Mouse (Mus musculus): Measurements from ENCODE around the gene Mphosph8. TPM values are rescaled to one million over a fixed set of nuclear protein-coding genes. Genes with fewer than 3 reads are reported as not detected.
A peak's percentile ranks its signal among the peaks of the same experiment; 100 is the strongest.

Mphosph8 gene
- polyA plus RNA-seq (2014; fragmentation: Nextera tagmentation; extraction: Ambion mirVana), result 44.3 and 45.4 TPM in 2 replicates

DNA sequence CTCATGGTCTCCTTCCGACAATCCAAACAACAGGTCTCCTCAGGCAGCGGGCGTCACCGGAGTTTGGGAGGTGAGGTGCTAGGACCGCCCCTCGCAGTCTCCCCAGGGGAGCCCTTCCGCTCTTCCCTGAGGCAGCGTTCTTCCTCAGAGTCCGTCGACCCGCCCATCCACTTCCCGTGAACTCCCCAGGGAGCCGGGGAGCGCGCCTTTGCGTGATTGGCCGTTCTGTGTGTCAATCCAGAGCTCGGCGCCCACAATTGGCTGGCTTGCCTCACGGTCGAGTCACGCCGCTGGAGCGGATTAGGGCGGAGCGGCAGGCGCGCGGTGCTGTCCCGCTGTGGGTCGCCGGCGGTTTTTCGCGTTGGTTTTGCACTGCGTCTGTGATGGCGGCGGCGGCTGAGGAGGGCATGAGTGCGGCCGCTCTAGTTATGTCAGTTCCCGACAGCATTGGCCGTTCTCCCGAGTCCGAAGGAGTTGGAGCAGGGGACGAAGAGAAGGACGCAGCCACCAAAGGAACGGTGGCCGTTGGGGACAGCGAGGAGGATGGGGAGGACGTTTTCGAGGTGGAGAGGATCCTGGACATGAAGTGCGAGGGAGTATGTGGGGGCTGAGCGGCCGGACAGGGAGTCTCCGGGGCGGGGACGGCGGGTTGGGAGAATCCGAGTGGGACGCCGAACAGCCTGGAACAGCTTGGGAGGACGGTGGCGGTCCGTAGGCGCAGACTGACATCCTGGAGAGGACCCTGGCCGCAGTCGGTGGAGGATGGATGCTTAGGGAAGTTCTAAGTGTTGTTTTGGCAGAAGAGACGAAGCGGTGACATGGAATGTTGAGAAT, at the start of gene Mphosph8:
Mphosph8 (plus strand) TSS at position 280 of the 834 bp plus-strand sequence.
- Histone ChIP-seq H3K9me3 (ENCODE audit: control insufficient read depth, low read length) (no peaks in the 10 kb centered on the region), H3K36me3 (ENCODE audit: control insufficient read depth, insufficient read depth, low read length) (peaks cover 6% of the 10 kb centered on the region), H3K4me1 (ENCODE audit: control insufficient read depth, insufficient read depth, low read length) (peaks cover 11% of the 10 kb centered on the region), H3K27ac (ENCODE audit: low read depth, low read length) (peak within 1 kb of the TSS; percentile 84), H3K4me2 (peak within 1 kb of the TSS; percentile 71), H3K27me3 (ENCODE audit: control insufficient read depth, insufficient read depth, low read length) (no peaks in the 10 kb centered on the region), H3K4me3 (ENCODE audit: low read depth, low read length) (peak within 1 kb of the TSS; percentile 92), H3K9ac (ENCODE audit: low read length) (peak within 1 kb of the TSS; percentile 78)
- WGBS, result under 1% methylated on average over 70 of the region's 70 CpGs
- ATAC-seq (ENCODE audit: low FRiP score) (peak; percentile 100), DNase-seq (ENCODE audit: low spot score, missing footprints) (peak; percentile 100)

DNA sequence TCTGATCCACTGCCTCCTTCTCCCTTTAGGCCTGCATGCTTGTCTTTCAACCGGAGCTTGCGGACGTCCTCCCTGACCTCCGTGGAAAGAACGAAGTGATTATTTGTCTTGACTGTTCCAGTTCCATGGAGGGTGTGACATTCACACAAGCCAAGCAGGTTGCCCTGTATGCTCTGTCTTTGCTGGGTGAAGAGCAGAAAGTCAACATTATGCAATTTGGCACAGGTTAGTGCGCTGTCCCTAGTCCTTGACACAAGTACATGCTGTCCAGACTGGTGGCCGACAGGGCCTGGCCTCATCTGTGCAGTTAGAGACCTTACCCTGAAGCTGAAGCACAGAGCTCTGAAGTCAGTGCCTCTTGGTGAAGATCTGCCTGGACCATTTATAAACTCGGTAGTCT, 47.6 kb upstream of the Mphosph8 start:
- DNase-seq (ENCODE audit: low spot score, missing footprints) (no peak), ATAC-seq (ENCODE audit: low FRiP score) (no peak)
- no peak overlapping the region for H3K4me2 ChIP-seq
- H3K27me3 ChIP-seq (ENCODE audit: control insufficient read depth, insufficient read depth, low read length), result no peaks in the 10 kb centered on the region
- no peak overlapping the region for H3K27ac ChIP-seq (ENCODE audit: low read depth, low read length)
- no peaks in the 10 kb centered on the region for H3K36me3 ChIP-seq (ENCODE audit: control insufficient read depth, insufficient read depth, low read length)
- no peak overlapping the region for H3K9ac ChIP-seq (ENCODE audit: low read length)
- H3K9me3 ChIP-seq (ENCODE audit: control insufficient read depth, low read length), result no peaks in the 10 kb centered on the region
- H3K4me3 ChIP-seq (ENCODE audit: low read depth, low read length), result no peak overlapping the region
- no peaks in the 10 kb centered on the region for H3K4me1 ChIP-seq (ENCODE audit: control insufficient read depth, insufficient read depth, low read length)
- 89% methylated on average over 8 of the region's 8 CpGs for WGBS

DNA sequence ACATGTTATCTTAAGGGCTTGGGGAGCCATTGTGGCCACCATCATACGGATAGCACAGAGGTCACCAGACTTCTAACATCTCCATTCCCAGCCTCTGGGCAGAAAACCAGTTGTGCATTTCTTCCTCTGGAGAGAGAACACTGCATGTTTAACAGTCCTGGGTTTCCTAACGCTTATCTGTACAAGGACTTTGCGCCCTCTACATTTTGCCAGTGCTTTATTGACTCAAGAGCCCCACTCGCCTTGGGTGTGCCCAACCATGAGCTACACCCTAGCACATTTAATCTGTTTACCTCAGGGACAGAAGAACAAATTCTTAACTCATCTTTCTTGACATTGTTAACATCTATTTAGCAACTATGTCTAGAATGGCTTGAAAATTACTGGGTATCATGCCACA, 41.8 kb upstream of the Mphosph8 start:
- Histone ChIP-seq H3K4me1 (ENCODE audit: control insufficient read depth, insufficient read depth, low read length) (no peaks in the 10 kb centered on the region), H3K27ac (ENCODE audit: low read depth, low read length) (no peak overlapping the region), H3K27me3 (ENCODE audit: control insufficient read depth, insufficient read depth, low read length) (no peaks in the 10 kb centered on the region), H3K9me3 (ENCODE audit: control insufficient read depth, low read length) (no peaks in the 10 kb centered on the region), H3K36me3 (ENCODE audit: control insufficient read depth, insufficient read depth, low read length) (no peaks in the 10 kb centered on the region), H3K4me2 (no peak overlapping the region), H3K4me3 (ENCODE audit: low read depth, low read length) (no peak overlapping the region), H3K9ac (ENCODE audit: low read length) (no peak overlapping the region)
- ATAC-seq (ENCODE audit: low FRiP score) (no peak), DNase-seq (ENCODE audit: low spot score, missing footprints) (no peak)
- WGBS, result 91% methylated on average over 4 of the region's 4 CpGs

DNA sequence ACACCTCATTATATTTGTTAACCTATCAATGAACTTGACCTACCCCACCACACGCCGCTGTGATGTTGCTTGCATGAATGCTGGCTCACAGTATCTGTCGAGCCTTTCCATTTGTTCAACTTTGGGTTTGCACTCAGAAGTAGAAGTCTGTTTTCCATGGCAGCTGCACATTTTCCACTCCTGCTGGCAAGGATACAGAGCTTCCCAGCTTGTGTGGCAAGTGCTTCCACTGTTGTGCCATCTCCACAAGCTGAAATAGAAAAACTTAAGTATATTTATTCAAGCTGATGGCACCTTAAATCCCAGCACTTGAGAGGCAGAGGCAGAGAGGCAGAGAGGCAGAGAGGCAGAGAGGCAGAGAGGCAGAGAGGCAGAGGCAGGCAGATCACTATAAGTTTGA, 39.7 kb upstream of the Mphosph8 start:
- DNase-seq (ENCODE audit: low spot score, missing footprints) (no peak), ATAC-seq (ENCODE audit: low FRiP score) (no peak)
- Histone ChIP-seq H3K9ac (ENCODE audit: low read length) (no peak overlapping the region), H3K27ac (ENCODE audit: low read depth, low read length) (no peak overlapping the region), H3K9me3 (ENCODE audit: control insufficient read depth, low read length) (no peaks in the 10 kb centered on the region), H3K36me3 (ENCODE audit: control insufficient read depth, insufficient read depth, low read length) (no peaks in the 10 kb centered on the region), H3K4me3 (ENCODE audit: low read depth, low read length) (no peak overlapping the region), H3K4me2 (no peak overlapping the region), H3K4me1 (ENCODE audit: control insufficient read depth, insufficient read depth, low read length) (no peaks in the 10 kb centered on the region), H3K27me3 (ENCODE audit: control insufficient read depth, insufficient read depth, low read length) (no peaks in the 10 kb centered on the region)
- WGBS, result 93% methylated on average over 3 of the region's 3 CpGs

DNA sequence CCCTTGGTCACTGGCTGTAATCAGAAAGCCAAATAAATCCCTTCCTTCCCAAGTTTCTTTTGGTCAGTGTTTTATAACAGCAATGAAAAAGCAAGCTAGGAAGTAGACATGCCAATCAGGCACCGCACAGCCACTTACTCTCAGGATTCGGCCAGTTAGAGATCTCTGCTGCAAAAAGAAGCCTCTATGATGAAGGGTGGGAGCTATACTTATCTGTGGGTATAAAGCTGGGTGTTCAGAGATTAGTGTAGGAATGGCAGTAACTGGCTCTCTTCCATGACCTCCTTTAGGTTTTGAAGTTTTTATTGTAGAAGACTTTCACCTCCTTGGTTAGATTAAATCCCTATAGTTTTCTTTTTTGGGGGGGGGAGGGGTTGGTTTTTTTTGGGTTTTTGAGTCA, 36.9 kb upstream of the Mphosph8 start:
- DNase-seq (ENCODE audit: low spot score, missing footprints), result no peak

DNA sequence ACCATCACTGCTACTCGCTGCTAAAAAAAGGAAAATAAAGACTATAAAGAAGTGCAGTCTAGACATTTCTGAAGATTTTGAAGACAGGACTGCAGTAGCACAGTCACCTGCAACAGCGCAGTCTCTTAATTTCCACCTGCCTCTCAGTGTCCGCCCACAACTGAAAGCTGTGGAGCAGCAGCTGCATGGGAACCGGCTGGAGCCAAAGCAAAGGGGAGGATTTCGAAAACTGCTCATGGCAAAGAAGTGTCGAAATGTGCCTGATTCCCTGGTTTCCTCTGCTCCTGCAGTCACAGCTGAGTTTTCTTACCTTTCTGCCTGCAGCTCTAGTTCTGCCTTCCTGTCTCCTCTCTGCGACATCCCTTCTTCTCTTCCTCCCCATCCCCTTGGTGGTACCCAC, 20.8 kb upstream of the Mphosph8 start:
- H3K36me3 ChIP-seq (ENCODE audit: control insufficient read depth, insufficient read depth, low read length), result no peaks in the 10 kb centered on the region
- no peak for ATAC-seq (ENCODE audit: low FRiP score)
- H3K27ac ChIP-seq (ENCODE audit: low read depth, low read length), result no peak overlapping the region
- no peak overlapping the region for H3K9ac ChIP-seq (ENCODE audit: low read length)
- H3K4me3 ChIP-seq (ENCODE audit: low read depth, low read length), result no peak overlapping the region
- no peaks in the 10 kb centered on the region for H3K9me3 ChIP-seq (ENCODE audit: control insufficient read depth, low read length)
- H3K4me2 ChIP-seq, result no peak overlapping the region
- 66% methylated on average over 7 of the region's 7 CpGs for WGBS
- DNase-seq (ENCODE audit: low spot score, missing footprints), result no peak
- no peaks in the 10 kb centered on the region for H3K27me3 ChIP-seq (ENCODE audit: control insufficient read depth, insufficient read depth, low read length)
- no peaks in the 10 kb centered on the region for H3K4me1 ChIP-seq (ENCODE audit: control insufficient read depth, insufficient read depth, low read length)

More for the DNA sequence above, 36.9 kb upstream of the Mphosph8 start:
- no peak overlapping the region for H3K4me2 ChIP-seq
- H3K27ac ChIP-seq (ENCODE audit: low read depth, low read length), result no peak overlapping the region
- no peak overlapping the region for H3K9ac ChIP-seq (ENCODE audit: low read length)
- no peak for ATAC-seq (ENCODE audit: low FRiP score)
- no peak overlapping the region for H3K4me3 ChIP-seq (ENCODE audit: low read depth, low read length)
- 90% methylated on average over 2 of the region's 2 CpGs for WGBS
- H3K36me3 ChIP-seq (ENCODE audit: control insufficient read depth, insufficient read depth, low read length), result no peaks in the 10 kb centered on the region
- no peaks in the 10 kb centered on the region for H3K9me3 ChIP-seq (ENCODE audit: control insufficient read depth, low read length)
- H3K4me1 ChIP-seq (ENCODE audit: control insufficient read depth, insufficient read depth, low read length), result no peaks in the 10 kb centered on the region
- no peaks in the 10 kb centered on the region for H3K27me3 ChIP-seq (ENCODE audit: control insufficient read depth, insufficient read depth, low read length)

DNA sequence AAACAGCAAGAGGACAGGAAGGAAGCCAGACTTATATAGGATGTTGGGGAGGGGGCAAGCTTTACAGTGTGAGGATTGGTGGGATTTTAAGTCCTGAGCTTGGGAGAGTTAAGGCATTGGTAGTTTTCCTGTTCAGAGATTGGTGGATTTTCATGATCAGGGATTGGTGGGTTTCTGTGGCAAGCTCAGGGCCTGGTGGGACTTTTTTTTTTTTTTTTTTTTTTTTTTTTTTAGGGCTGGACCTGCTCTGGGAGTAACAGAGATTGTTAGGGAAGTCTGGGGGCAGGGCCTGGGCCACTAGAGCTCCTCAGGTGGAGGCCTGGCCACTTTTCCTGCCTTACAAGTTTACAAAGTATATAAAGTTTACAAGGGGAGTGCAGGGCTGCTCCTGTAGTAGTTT, 18.6 kb upstream of the Mphosph8 start:
- H3K4me1 ChIP-seq (ENCODE audit: control insufficient read depth, insufficient read depth, low read length), result no peaks in the 10 kb centered on the region
- H3K4me2 ChIP-seq, result no peak overlapping the region
- no peaks in the 10 kb centered on the region for H3K36me3 ChIP-seq (ENCODE audit: control insufficient read depth, insufficient read depth, low read length)
- DNase-seq (ENCODE audit: low spot score, missing footprints) (no peak), ATAC-seq (ENCODE audit: low FRiP score) (no peak)
- H3K27me3 ChIP-seq (ENCODE audit: control insufficient read depth, insufficient read depth, low read length), result no peaks in the 10 kb centered on the region
- H3K27ac ChIP-seq (ENCODE audit: low read depth, low read length), result no peak overlapping the region
- no peak overlapping the region for H3K4me3 ChIP-seq (ENCODE audit: low read depth, low read length)
- H3K9ac ChIP-seq (ENCODE audit: low read length), result no peak overlapping the region
- H3K9me3 ChIP-seq (ENCODE audit: control insufficient read depth, low read length), result no peaks in the 10 kb centered on the region; the same call in 1 of the 2 replicates

DNA sequence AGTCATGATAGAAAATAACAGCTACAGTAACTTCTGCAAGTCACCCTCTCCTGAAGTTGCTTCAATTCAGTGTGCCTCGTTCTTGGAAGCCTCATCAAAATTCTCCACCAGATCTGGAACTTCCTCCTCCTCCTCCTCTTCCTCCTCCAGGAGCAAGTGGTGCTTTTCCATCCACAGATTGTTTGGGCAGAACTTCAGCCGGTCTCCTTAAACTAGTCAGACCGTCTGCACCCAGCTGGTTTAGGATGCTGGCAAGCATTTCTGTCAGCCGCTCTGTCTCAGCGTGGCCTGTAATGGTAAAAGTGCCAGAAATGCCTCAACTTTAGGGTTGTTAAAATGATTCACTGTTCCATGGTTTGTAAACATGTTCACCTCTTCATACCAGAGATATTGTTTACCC, 2.4 kb upstream of the Mphosph8 start:
- Histone ChIP-seq H3K9ac (ENCODE audit: low read length) (no peak overlapping the region), H3K9me3 (ENCODE audit: control insufficient read depth, low read length) (no peaks in the 10 kb centered on the region), H3K36me3 (ENCODE audit: control insufficient read depth, insufficient read depth, low read length) (no peaks in the 10 kb centered on the region), H3K4me1 (ENCODE audit: control insufficient read depth, insufficient read depth, low read length) (peaks cover 11% of the 10 kb centered on the region), H3K27ac (ENCODE audit: low read depth, low read length) (no peak overlapping the region), H3K4me3 (ENCODE audit: low read depth, low read length) (no peak overlapping the region), H3K4me2 (no peak overlapping the region), H3K27me3 (ENCODE audit: control insufficient read depth, insufficient read depth, low read length) (no peaks in the 10 kb centered on the region)
- ATAC-seq (ENCODE audit: low FRiP score) (no peak), DNase-seq (ENCODE audit: low spot score, missing footprints) (no peak)
- 77% methylated on average over 5 of the region's 5 CpGs for WGBS

DNA sequence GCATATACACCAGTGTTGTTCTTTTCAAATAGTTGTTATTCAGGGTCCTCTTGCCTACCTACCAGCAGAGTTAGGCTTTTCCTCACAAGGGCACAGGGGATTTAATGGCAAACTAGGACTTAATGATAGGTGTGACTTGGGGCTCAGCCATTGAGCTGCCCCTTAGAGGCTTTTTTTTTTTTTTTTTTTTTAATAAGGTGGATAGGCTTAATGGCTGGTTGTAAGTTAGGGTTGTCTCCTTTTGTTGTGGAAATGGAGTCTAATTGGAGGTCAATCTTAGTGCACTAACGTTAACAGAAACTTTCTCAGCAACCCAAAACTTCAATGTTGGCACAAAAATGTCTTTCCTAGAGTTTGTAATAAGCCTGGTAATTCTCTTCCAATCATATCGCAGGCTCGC, 1.1 kb upstream of the Mphosph8 start:
- H3K27ac ChIP-seq (ENCODE audit: low read depth, low read length), result no peak overlapping the region
- 83% methylated on average over 3 of the region's 3 CpGs for WGBS
- ATAC-seq (ENCODE audit: low FRiP score) (no peak), DNase-seq (ENCODE audit: low spot score, missing footprints) (peak; percentile 67)
- H3K4me3 ChIP-seq (ENCODE audit: low read depth, low read length), result no peak overlapping the region
- no peaks in the 10 kb centered on the region for H3K36me3 ChIP-seq (ENCODE audit: control insufficient read depth, insufficient read depth, low read length)
- peaks cover 11% of the 10 kb centered on the region for H3K4me1 ChIP-seq (ENCODE audit: control insufficient read depth, insufficient read depth, low read length)
- peak overlapping the region; percentile 56; the same call in 1 of the 2 replicates for H3K4me2 ChIP-seq
- H3K9me3 ChIP-seq (ENCODE audit: control insufficient read depth, low read length), result no peaks in the 10 kb centered on the region
- H3K27me3 ChIP-seq (ENCODE audit: control insufficient read depth, insufficient read depth, low read length), result no peaks in the 10 kb centered on the region
- no peak overlapping the region for H3K9ac ChIP-seq (ENCODE audit: low read length)

Data from midbrain, embryonic 11.5 days (tissue).